Mouse (Mus musculus) urinary bladder, adult 18-20 months (tissue): ENCODE measurements around the gene Hist1h2aa.

Experiments
- DNase-seq, 2 experiments: peaks; one replicate each; pipeline ENCODE4 v3.0.0; 2022; ENCODE audit warnings: low spot score in 2 of 2, mixed read lengths in 2 of 2

Gene Hist1h2aa

DNA sequence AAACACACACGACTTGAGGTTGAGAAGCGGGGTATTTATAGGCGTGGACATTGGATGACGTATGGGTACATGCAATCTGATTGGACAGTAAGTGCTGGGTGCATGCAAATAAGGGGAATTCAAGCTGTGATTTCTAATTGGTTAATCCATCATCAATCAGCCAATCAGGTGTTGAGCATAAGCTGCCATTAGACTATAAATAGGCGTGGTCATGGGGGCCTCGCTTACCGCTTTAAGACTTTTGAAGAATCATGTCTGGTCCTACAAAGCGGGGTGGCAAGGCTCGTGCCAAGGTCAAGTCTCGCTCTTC lies at the start of gene Hist1h2aa:
Gene Hist1h2aa (plus strand): TSS at position 252 of the 310 bp plus-strand sequence.
- DNase-seq, result no peak

DNA sequence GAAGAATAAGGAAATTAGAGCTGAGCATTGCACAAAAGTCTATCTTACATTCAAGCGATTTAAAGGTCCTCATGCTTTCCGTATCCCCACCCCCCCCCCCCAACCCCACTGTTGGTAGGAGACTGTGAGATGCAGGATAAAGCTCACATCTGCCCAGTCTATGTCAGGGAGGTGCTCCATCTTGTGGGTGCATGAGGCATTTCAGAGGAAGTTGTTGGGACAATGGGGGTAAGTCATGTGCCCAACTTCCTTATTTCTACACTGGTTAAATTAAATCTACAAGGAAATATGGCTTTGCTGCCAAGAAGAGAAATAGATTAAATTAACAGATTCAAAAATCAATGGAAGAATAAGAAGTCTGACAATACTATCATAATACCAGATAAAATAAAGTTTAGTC lies 48.7 kb upstream of the Hist1h2aa start:
- DNase-seq, result no peak

DNA sequence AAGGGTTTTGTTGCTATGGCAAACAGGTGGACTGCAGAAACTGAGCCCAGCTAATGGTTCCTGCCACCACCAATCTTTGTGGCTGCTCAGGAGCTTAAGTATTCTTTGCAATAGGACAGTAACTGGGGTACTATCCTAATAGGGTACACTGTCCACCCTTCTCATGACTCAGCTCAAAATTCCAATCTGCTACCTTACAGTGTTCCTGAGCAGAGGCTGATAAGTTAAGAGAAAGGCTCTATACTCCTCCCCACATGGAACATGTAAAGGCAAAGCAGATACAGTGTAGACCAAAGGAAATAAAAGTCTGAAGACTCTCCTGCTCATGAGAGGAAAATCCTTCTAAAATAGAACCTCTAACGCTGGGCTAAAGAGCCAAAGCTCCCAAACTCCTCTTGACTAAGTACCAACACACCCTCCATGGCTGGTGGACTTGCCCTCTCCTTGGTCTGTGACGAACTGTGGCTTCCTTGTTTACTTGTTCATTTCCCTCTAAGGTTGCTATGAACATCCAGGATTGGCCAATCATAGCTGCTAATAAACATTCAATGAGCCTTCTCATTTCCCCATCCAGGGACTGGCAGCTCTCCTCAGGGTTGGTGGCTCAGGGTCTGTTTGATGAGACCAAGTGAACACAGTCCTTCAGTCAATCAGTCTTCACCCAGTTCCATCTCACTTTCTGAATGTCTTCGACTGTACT lies 47.1 kb upstream of the Hist1h2aa start:
- DNase-seq, result no peak

DNA sequence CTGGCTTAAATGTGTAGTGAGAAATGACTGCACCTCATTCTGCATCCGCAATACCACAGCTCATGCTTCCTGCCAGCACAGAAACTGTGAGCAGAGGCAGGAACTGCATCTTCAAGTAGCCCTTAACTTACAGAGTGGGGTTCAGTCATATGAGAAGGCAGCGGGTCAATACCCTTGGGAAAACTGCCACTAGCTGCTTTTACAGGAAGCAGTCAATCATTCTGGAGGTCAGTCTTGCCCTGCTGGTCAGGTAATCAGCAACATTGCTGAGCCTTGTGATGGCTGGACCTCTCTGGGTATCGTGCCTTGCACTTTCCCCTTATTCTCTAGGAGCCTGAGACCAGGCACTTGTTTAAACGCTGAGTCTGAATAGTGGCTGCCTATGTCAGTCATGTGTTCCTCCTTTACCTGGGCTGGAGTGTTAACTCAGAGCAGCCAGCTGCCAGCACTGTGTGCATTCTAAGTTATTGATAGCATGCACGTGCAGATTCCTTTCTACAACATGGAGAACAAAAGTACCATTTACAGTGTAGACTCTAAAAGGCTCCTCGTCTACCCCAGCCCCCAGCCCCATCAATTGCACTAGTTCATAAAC lies 45.2 kb upstream of the Hist1h2aa start:
- no peak for DNase-seq

DNA sequence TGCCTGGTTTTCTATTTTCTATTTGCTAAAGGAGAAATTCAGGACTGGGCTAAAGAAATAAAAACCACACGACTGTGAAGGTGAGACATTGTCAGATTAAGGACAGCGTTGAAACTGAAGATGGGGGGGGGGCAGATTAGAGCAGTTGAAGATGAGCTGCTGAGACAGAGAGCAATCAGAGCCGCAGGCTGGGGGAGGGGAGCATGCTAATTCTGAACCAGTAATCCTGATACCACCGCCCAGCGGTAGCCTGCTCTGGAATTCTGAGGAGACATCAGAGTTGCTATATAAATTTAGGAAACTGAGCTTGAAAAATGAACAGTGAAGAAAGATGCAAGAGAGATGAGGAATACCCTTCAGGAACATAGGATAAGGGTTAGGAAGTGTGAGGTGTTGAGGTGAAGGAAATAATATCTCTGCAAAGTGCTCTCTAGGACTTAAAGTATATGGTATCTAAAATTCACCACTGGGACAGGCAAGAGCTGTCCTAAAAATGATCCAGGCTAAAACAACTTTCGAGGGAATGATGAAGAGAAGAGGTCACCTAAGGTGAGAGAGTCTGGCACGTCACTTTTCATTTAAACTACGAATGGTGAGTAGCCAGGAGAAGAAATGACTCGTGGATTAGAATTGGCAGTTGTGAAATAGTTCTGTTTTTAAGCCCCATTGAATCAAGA lies 41.5 kb upstream of the Hist1h2aa start:
- DNase-seq, result no peak

DNA sequence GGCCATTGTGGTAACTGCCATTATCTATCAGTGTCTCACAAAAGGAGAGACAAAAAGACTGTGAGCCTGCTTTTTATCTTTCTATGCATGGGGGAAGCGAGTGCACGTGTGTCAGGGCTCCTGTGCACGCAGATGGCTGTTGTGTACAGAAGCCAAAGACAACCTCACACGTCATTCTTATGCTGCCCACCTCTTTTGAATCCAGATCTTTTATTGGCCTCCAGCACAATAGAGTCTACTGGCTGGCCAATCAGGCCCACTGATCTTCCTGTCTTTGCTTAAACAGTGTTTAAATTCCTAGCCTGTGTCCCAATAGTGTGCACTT lies 41.0 kb upstream of the Hist1h2aa start:
- no peak for DNase-seq

DNA sequence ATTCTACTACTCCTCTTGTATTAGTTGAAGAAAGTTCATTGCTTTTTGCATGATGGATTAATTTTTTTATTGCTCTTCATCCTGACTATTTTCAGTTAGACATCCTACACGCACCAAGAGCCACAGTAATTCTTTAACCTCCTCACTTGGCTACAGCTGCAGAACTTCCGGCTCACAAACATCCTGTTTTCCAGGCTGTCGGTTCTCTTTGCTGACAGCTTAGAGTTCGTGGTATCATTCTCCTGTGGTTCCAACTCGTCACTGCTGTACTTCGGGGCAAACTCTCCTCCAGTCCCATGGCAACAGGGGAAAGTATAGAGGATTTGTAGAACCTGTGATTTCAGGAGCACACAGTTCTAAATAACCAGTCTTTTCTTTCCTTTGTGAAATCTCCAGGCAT lies 36.0 kb upstream of the Hist1h2aa start:
- DNase-seq, result no peak

DNA sequence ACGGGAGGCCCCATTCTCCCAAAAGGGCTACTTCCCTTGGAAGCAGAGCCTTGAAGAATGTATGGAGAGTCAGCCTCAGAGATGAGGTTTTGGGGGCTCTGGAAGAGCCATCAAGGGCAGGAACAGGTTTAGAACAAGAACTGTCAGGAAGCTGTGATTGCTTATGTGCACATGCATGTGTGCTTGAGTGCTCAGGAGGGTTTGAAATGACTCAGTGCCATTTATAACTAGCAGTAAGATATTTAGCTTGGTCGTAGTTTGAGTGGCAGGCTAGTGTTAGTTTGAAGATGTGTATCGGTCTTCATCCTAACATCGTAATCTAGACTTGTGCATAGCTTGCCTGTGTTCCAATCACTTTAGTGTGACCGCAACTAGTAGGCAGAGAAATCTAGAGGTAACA lies 27.4 kb upstream of the Hist1h2aa start:
- no peak for DNase-seq

DNA sequence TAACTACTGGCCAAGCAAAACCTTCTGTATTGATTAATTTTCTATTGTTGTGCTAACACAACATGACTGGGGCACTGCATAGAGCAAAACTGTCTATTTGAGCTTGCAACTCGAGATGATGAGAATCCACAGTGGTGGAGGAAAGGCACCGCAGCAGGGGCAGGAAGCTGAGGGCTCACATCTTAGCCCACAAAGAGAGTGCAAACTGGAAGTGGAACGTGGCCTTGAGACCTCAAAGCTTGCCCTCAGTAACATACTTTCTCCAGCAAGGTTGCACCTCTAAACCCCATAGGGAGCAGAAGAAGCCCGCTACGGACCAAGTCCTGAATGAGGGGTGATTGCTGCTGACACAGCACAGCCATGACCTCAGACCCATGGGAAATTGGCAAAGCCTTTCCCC lies 24.1 kb upstream of the Hist1h2aa start:
- no peak for DNase-seq

DNA sequence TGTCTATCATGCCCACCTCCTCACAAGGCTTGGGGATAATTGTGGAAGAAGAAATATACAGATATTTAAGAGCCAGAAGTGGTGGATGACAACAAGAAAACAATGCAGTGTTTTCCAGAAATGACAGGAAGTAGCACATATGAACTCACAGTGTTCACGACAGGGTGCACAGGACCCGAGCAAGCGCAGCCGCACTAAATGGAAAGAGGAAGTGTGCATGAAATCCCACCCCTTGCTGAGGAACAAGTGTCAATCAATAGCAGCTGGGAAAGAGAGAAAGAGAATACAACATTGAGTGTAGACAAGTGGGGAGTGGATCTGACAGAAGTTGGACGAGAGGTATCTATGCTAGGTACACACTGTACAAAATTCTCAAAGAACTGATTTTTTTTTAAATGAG lies 22.9 kb upstream of the Hist1h2aa start:
- DNase-seq, result no peak

DNA sequence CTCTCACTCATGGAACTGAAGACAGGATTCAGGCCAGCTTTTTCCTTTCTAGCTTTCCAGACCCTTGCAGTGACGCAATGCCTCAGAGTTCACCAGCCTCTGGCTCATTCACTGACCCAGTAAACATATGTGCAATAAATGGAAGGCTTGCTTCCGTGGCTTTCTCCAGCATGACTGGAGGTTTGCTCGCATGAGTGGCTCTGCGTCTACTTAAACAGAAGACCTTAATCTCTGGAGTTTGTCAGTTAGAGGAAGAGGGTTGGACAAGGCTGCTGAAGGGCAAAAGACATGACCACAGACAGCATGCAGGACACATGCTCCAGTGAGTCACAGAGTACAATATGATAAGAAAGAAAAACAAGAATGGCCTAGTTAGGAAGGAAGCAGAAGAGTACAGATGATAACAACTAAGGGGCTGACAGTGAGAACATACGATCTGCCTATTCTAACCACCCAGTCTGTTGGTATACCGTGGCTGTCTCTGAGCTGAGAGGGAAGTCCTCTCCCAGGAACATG lies 20.4 kb upstream of the Hist1h2aa start:
- peak in 1 of 2 experiments; percentile 5 for DNase-seq

DNA sequence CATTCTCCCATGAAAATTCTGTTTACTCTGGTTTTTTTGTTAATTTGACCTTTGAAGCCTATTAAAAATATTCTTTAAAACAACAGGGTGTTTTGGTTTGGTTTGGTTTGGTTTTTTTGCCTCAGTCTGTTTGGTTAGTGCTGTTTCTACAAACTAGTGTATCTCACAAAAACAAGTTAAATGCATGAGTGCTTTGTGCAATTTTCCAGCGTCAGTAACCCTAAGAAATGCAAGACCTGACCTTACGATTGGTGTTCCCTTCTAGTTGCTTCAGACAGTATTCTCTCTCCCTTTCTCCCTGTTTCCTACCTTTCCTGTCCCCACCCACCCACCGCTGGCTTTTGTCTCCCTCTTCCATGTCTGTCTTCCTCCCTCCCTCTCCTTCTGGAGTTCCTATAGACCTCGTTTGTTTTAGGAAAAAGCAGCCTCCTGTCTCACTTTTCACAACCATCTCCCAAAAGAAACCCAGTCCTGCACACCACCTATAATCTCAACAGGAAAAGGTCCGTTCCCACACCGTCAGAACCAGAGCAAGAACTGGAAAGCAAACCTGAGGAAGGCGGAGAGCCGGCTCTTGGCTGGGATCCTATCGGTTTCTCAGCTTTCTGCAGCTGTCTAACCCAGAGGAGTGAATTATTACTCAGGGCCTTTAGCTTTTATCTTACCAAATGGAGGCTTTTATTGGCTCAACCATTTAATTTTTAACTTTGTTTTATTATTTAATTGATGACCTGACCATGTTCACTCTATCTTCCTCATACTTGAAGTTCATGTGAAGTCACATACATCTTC lies 19.7 kb upstream of the Hist1h2aa start, which contains the start of gene Slc17a4:
Gene Slc17a4 (minus strand): TSS at position 634 of the 792 bp plus-strand sequence.
- DNase-seq, result no peak

DNA sequence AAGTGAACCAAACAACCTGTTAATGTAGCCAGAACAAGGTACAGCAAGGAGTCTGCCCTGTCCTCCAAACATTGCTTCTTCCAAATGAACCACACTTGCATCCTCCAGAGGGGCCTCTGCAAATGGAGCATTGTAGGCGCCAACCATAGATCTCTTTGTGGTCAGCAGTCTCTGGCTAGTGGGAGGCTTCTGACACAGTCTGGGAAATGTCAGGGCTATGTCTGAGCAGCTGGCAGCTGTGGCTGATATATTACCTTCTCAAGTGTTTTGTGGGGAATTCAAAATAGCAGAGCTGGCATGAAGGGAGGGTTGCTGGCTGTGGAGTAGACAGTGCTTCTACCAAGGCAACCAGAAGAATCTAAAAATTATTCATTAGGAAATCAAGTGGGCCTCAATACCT lies 18.1 kb upstream of the Hist1h2aa start:
- no peak for DNase-seq

DNA sequence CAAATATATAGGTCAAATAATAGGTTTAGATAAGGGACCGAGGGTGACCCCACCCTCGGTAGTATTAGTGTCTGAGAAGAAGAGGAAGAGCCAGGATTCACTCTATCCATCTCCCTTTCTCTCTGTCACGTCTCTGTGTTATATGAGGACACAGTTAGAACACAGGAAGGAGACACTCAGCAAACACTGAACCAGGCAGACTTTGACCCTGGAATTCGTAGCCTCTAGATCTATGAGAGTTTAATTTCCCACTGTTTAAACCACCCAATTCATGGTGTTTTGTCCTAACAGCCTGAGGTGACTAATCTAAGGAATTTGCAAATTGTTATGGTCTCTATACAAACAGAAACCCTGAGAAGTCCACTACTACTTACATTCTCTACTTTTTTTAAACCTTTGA lies 16.6 kb upstream of the Hist1h2aa start:
- no peak for DNase-seq

DNA sequence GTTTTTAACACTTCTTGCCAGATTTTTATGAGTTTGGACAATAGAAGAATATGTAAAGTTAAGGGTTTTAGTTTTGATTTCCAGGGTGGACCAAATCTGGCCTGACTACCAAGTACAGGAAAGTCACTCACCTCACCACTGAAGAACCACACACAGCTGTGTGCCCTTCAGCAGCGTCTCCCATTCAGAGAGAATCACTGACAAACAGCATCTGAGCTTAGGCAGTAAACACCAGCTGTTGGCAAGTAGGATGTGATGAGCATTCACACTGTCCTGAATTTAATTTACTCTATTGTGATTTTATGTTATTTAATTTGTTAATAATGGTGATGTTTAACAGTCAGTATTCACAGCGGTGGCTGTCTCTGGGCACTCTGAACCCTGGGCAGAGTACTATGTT lies 8.5 kb upstream of the Hist1h2aa start:
- no peak for DNase-seq

DNA sequence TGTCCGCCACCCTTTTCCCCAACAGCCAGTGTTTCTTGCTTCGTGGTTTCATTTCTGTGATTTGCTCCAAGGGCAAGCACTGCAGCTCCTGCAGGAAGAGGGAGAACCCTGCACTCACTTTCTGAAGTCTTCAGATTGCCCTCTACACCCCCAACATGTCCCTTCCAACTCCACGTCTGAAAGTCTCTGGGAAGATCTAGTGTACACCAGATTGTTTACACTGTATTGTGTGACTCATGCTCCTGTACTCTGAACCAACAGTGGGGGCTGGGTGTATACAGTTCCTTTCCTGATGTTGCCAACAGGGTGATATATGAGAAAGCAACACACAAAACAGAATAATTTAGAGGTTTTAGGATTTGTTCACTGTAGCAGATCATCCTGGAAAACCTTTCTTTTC lies 5.6 kb upstream of the Hist1h2aa start:
- DNase-seq, result peak in 1 of 2 experiments; percentile 3

DNA sequence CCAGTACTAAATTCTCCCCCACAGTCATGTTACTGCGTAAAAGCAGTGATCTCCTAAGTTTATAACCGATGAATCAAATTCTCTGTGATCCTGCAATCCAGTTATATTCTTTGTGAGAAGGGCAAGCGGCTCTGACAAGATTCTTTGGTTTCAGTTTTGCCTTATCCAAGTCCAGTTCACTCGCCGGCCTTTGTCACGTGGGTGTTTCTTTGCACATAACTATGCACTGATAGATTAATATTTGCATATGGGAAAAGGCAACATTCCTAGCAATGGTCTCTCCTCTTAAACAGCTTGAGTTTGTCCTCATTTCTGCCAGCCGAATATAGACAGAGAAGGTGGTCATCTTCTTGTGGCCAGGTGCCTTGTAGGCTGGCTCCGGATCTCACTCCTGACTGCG lies 3.8 kb upstream of the Hist1h2aa start:
- no peak for DNase-seq

DNA sequence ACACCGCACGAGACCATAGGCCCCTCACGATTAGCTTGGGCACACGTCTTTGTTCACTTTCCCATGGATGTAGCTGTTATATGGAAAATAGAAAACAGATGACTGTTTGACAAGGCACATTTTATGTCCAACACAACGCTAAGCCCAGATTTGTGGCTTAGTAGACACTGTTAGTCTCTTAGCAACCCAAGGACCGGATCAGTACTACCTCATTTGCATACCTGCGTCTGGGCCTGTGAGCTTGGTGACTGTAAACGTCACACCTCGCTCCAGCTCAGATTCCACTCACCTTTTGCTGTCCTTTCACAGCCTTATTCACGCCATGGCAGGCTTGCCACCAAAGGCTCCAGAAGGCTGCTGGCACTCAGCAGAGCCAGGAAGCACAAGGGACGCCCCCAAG lies 3.4 kb upstream of the Hist1h2aa start:
- DNase-seq, result no peak

DNA sequence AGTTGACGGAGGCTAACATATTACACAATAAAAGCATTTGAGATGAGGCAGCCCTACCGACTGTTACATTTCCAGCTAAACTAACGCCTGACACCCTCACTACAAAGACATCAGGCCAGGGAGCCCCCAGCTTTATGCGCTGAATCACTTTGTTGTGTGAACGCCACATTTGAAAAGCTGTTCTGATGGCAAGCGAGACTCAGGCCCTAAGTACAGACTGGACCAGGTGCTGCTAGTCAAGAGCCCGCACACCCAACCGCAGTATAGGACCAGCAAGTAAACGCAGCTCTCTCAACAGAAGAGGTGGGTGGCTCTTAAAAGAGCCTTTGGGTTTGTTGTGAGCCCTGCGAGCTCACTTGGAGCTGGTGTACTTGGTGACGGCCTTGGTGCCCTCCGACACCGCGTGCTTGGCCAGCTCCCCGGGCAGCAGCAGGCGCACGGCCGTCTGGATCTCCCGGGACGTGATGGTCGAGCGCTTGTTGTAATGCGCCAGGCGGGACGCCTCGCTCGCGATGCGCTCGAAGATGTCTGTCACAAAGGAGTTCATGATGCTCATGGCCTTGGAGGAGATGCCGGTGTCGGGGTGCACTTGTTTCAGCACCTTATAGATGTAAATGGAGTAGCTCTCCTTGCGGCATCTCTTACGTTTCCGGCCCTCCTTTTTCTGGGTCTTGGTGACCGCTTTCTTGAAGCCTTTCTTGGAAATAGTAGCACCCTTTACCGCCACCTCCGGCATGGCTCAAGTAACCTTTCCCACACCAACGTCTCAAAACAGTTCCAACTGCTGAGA lies 646 bp upstream of the Hist1h2aa start, which contains the start of gene Hist1h2ba:
Gene Hist1h2ba (minus strand): TSS at position 736 of the 790 bp plus-strand sequence.
- DNase-seq, result no peak

DNA sequence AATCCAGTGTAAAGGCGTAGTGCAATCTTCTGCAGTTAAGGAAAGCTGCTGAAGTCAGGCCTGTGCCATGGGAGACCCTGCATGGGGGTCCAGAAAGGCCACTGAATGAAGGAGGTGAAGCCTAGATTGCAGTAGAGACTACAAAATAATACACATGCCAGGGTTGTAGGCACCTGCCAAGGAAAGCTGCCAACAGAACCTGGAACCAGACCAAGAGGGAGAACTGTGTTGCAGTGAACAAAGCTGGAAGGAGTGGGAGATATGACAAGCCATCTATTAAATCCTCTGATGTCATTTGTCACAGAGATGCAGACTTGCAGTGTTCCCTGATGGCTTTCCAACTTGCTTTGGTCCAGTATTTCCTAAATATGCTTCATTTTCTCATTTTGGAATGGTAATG lies 4.4 kb downstream of the Hist1h2aa start:
- DNase-seq, result no peak

DNA sequence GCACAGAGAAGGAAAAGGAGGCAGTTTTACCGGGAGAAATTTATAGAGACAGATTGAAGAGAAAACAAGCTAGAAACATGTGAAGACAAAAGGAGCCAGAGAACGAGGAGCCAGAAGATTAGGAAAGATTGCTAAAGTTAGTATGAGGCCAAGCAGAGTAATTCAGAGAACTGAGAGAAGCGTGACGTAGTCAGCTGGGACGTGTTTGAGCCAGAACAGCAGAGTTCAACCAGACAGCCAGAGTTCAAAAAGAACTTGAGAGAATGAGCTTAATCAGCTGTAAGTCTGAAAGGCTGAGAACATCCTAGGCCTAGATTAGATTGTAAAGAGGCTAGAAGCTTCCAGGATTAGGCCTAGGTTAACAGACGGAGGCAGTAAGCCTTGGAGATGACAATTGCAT lies 6.0 kb downstream of the Hist1h2aa start:
- no peak for DNase-seq
